Mouse (Mus musculus) stomach, postnatal 0 days (tissue): ENCODE measurements around the gene Islr2.

Source experiments
- CTCF ChIP-seq: IDR thresholded peaks from 2 replicates; pipeline ENCODE4 v1.5.1; 2016; ENCODE audit warnings: antibody characterized with exemption, low read depth, mild to moderate bottlenecking, moderate library complexity
- EP300 ChIP-seq: optimal IDR thresholded peaks from 2 replicates; pipeline ENCODE3; 2016; ENCODE audit warnings: antibody characterized with exemption

DNA sequence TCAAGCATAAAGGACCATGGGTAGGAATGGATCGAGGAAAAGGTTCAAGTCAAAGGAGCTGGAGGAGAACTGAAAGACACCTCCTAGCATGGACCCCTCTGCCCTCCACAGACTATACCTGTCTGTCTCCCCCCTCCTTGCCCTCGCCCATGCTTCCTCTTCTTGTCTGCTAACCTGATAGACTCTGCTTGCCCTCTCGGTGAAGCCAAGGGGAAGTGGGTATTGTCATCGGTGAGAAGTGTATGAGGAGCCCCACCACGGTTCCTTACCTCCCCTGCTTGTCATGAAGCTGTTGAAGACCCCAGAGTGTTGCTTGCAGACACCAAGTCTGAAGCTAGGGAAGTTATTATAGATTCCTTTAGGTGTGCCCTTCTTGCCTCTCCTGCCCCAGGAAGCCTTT is 43.8 kb downstream of the Islr2 start:
- TF ChIP-seq CTCF (no peak), EP300 (no peak)
